Mouse (Mus musculus) adrenal gland, adult (tissue): ENCODE data around the gene Slc30a7.
A peak's percentile ranks its signal among the peaks of the same experiment; 100 is the strongest.

Source experiments
- DNase-seq, 2 experiments: peaks; one replicate each; pipeline ENCODE4 v3.0.0; 2022 to 2023; ENCODE audit warnings: low spot score in 1 of 2; ENCODE audit not compliant: inconsistent age in 2 of 2

Gene Slc30a7

GRCm38 (mm10) chr3:115992588-115992987, 14.6 kb downstream of the Slc30a7 start:
- DNase-seq: no peak

- DNase-seq: peak in 1 of 2 experiments; percentile 45
Observed at GRCm38 (mm10) chr3:115992103-115992502, 15.1 kb downstream of the Slc30a7 start.

- peak; percentile 33 to 82 for DNase-seq
Observed at GRCm38 (mm10) chr3:115985183-115985892, 21.9 kb downstream of the Slc30a7 start.

GRCm38 (mm10) chr3:115984653-115985052, 22.6 kb downstream of the Slc30a7 start:
- DNase-seq: peak in 1 of 2 experiments; percentile 57

GRCm38 (mm10) chr3:115983217-115983616, 24.0 kb downstream of the Slc30a7 start:
- DNase-seq: no peak

DNA sequence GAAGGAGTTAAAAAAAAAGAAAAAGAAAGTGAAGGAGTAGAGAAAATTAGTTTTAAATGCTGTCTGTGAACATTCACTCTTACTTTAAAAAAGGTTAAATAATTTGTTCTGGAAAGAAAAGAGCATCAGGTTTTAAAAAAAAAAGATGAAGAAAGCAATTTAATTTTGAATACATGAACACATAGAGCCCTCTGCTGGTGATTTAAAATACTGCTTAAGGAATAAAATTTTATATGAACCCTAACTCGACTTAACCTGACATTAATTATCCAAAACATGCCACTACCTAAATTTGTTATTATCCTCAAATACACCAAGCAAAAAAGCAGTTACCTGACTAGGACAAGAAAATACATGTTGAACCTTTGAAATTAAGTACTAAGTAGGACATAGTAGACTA, 28.2 kb downstream of the Slc30a7 start:
- DNase-seq: peak in 1 of 2 experiments; percentile 33

- no peak for DNase-seq
Observed at GRCm38 (mm10) chr3:115974995-115975394, 32.2 kb downstream of the Slc30a7 start.

GRCm38 (mm10) chr3:115974228-115974627, 33.0 kb downstream of the Slc30a7 start:
- no peak for DNase-seq

- DNase-seq: no peak
Observed at GRCm38 (mm10) chr3:115971891-115972646, 35.1 kb downstream of the Slc30a7 start.

DNA sequence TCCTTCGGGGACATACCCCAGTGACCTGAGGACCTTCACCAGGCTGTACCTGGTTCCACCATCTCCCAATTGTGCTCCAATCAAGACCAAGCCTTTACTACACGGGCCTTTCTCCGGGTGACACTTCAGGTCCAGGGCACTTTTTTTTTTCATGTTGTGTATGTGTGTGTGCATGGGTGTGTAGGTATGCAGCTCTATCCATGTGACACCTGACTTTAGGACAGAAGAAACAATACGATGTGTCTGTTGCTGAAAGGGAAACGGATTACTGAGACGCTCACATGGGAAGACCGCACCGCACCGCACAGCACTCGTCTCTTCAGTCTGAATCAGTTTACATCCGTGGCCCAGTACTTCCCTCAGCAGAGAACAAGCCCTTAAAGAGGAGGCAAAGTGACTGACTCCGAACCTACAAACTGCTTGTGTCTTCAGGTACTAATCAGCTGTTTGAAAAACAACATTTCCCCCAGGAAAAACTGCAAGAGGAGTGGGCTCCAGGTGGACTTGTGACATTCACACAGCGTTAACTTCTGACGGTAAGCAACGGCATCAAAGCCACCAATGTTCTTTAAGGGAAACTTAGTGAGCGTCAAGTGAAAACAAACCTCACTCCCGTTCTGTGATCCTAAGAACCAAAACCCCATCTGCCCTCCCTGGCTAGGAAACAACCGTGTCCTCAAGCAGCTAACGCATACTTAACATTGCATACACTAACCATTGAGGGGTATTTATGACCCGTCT, 36.0 kb downstream of the Slc30a7 start:
- DNase-seq: no peak

GRCm38 (mm10) chr3:115968745-115969530, 38.3 kb downstream of the Slc30a7 start:
- peak; percentile 8 to 62 for DNase-seq

GRCm38 (mm10) chr3:115964071-115964470, 43.1 kb downstream of the Slc30a7 start:
- no peak for DNase-seq

DNA sequence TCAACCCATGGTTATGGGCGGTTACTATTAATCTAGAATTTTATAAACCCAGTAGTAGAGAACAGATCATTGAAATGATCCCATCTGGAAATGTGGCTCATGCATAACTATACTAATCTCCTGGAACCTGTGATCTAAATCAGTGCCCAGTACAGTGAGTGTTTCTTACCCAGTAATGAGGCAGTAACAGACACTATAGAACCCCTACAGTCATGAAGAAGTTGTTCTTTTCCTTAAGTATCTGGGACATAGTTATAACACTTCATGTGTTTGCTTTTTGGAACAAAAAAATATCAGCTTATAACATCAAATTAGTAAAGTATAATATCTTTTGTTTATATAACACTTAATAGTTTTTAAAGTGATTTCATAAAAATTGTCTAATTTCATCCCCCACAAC, 43.6 kb downstream of the Slc30a7 start:
- no peak for DNase-seq

GRCm38 (mm10) chr3:115962028-115962415, 45.2 kb downstream of the Slc30a7 start:
- no peak for DNase-seq

GRCm38 (mm10) chr3:115961311-115962027, 45.7 kb downstream of the Slc30a7 start:
- DNase-seq: no peak

GRCm38 (mm10) chr3:115957223-115957622, 50.0 kb downstream of the Slc30a7 start:
- no peak for DNase-seq

- no peak for DNase-seq
Observed at GRCm38 (mm10) chr3:115953088-115953487, 54.1 kb downstream of the Slc30a7 start.

DNA sequence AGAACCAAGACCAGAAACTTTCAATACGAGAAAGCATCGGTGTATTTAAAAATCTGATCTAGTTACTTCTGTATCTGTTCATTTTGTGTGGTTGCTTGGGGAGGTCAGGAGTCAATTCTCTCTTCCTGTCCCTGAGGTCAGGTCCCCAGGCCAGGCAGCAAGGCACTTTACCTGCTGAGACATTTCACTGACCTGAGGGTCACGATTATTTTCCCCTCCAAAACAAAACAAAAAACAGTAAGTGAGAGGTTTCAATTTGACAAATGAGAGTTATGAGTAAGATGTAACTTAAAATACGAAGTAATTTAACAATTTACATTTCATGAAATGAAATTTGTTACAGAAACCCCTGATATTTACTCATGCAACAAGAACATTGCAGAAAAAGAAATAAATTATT, 54.9 kb downstream of the Slc30a7 start:
- no peak for DNase-seq

DNA sequence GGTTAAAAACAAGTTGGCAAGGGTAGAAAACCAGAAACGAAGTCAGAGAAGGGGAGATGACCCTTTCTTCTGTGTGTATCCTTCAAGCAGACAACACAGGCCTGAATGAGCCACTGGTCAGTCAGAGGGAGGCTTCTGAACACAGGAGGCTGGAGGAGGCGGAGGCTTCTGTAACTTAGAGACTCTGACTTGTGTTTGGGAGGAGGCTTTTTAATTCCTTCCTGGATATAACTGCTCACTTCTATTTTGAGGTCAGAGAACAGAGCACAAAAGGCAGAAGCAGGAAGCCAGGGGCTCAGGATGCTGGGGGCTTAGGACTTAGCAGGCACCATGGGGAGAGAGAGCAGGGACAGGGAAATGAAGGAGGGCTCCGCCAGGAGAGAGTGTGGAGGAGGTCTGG, 56.0 kb downstream of the Slc30a7 start:
- DNase-seq: no peak
